Comparison of ENCODE assay signal across 11 mouse cellular contexts in genomic region chrX:82817045-82817444, GRCm38 (mm10).
A peak's percentile ranks its signal among the peaks of the same experiment; 100 is the strongest.
DNase-seq lines count a peak whose midpoint lies in the region; ATAC-seq and TF ChIP-seq lines count a peak whose summit lies in the region.
"Had no signal": no experiment of that assay in that cellular context is flagged by ENCODE, and none has a peak within 500 bp of the region (broad histone marks: within the 10 kb centered on the region; RNA-seq: fewer than 3 reads in every experiment).

No protein-coding gene starts in this region.

- no peak overlapping the region for H3K4me2 ChIP-seq in forebrain, postnatal 0 days (ENCODE audit: low read depth)
- H3K4me2 ChIP-seq in forebrain, embryonic 11.5 days (ENCODE audit: low read depth, low read length, severe bottlenecking): no peak overlapping the region
- H3K4me2 ChIP-seq in midbrain, embryonic 15.5 days: 0 out of 2 replicates have a peak overlapping the region, but pooled peaks have one; percentile 15
- H3K4me2 ChIP-seq: limb, embryonic 15.5 days had no signal

- 33% methylated on average over 4 of the region's 4 CpGs for WGBS in forebrain, postnatal 0 days
- WGBS in forebrain, embryonic 11.5 days: 42% methylated on average over 4 of the region's 4 CpGs
- WGBS in midbrain, embryonic 15.5 days: 42% methylated on average over 4 of the region's 4 CpGs

- H3K27ac ChIP-seq in forebrain, postnatal 0 days (ENCODE audit: low read depth, low read length): no peak overlapping the region
- no peak overlapping the region for H3K27ac ChIP-seq in forebrain, embryonic 11.5 days (ENCODE audit: low read depth, low read length)
- H3K27ac ChIP-seq in layer of hippocampus, adult 2 months: peak overlapping the region; percentile 76
- H3K27ac ChIP-seq in midbrain, embryonic 15.5 days: no peak overlapping the region
- H3K27ac ChIP-seq: limb, embryonic 15.5 days had no signal

- no peak overlapping the region for H3K9ac ChIP-seq in forebrain, postnatal 0 days
- H3K9ac ChIP-seq in forebrain, embryonic 11.5 days (ENCODE audit: low read length): no peak overlapping the region
- H3K9ac ChIP-seq in midbrain, embryonic 15.5 days: no peak overlapping the region
- H3K9ac ChIP-seq: limb, embryonic 15.5 days had no signal

- no peaks in the 10 kb centered on the region for H3K9me3 ChIP-seq in forebrain, postnatal 0 days (ENCODE audit: low read length)
- H3K9me3 ChIP-seq in forebrain, embryonic 11.5 days (ENCODE audit: control insufficient read depth, low read length): no peaks in the 10 kb centered on the region
- no peaks in the 10 kb centered on the region for H3K9me3 ChIP-seq in midbrain, embryonic 15.5 days
- H3K9me3 ChIP-seq: limb, embryonic 15.5 days had no signal

- no peaks in the 10 kb centered on the region for H3K27me3 ChIP-seq in forebrain, postnatal 0 days (ENCODE audit: insufficient read depth, low read length)
- H3K27me3 ChIP-seq in forebrain, embryonic 11.5 days (ENCODE audit: control insufficient read depth, insufficient read depth, low read length): no peaks in the 10 kb centered on the region
- no peaks in the 10 kb centered on the region for H3K27me3 ChIP-seq in midbrain, embryonic 15.5 days (replicated peaks)
- H3K27me3 ChIP-seq: CH12.LX; limb, embryonic 15.5 days had no signal

- TF ChIP-seq CTCF in forebrain, postnatal 0 days (IDR thresholded peaks at IDR 0.05; ENCODE audit: low read depth): peak; percentile 35
- peak; percentile 71 for TF ChIP-seq CTCF in layer of hippocampus, adult 2 months (conservative IDR thresholded peaks at IDR 0.05)

- no peak for ATAC-seq in forebrain, postnatal 0 days
- no peak for ATAC-seq in forebrain, embryonic 11.5 days (replicated peaks; ENCODE audit: low FRiP score)
- ATAC-seq in midbrain, embryonic 15.5 days (replicated peaks): no peak; the same call in 1 of the 2 replicates

- DNase-seq in forebrain, postnatal 0 days: peak; percentile 54
- DNase-seq in forebrain, embryonic 11.5 days (ENCODE audit: low spot score): no peak
- DNase-seq in layer of hippocampus, adult 2 months (ENCODE audit: low spot score in 2 of 2): peak; percentile 13 to 45
- DNase-seq in layer of hippocampus, postnatal 36 days: no peak
- DNase-seq in brain, adult 2 months (ENCODE audit: low read depth, low spot score): peak; percentile 74
- DNase-seq in urinary bladder, adult 18-20 months (ENCODE audit: low spot score in 2 of 2): no peak
- no peak for DNase-seq in thymus, postnatal 36 days

- H3K36me3 ChIP-seq in forebrain, postnatal 0 days (ENCODE audit: insufficient read depth): no peaks in the 10 kb centered on the region
- no peaks in the 10 kb centered on the region for H3K36me3 ChIP-seq in forebrain, embryonic 11.5 days (ENCODE audit: control insufficient read depth, insufficient read depth, low read length)
- no peaks in the 10 kb centered on the region for H3K36me3 ChIP-seq in midbrain, embryonic 15.5 days (replicated peaks)
- H3K36me3 ChIP-seq: limb, embryonic 15.5 days had no signal

- H3K4me3 ChIP-seq in forebrain, postnatal 0 days (ENCODE audit: low read depth, low read length): no peak overlapping the region
- no peak overlapping the region for H3K4me3 ChIP-seq in forebrain, embryonic 11.5 days (ENCODE audit: low read depth, low read length)
- peak overlapping the region; percentile 53 for H3K4me3 ChIP-seq in layer of hippocampus, adult 2 months
- H3K4me3 ChIP-seq in midbrain, embryonic 15.5 days: no peak overlapping the region
- H3K4me3 ChIP-seq: erythroblast, embryonic 14.5 days; limb, embryonic 15.5 days had no signal

- no peaks in the 10 kb centered on the region for H3K4me1 ChIP-seq in forebrain, postnatal 0 days (ENCODE audit: insufficient read depth)
- no peaks in the 10 kb centered on the region for H3K4me1 ChIP-seq in forebrain, embryonic 11.5 days (replicated peaks; ENCODE audit: control insufficient read depth, insufficient read depth, low read length)
- H3K4me1 ChIP-seq in midbrain, embryonic 15.5 days: no peaks in the 10 kb centered on the region
- H3K4me1 ChIP-seq: limb, embryonic 15.5 days had no signal

Comparison
In these comparisons a context has a peak if more than half of its experiments do, and no peak if none do; other contexts are left out.
1. DNase-seq: peak in forebrain, postnatal 0 days (single experiment), layer of hippocampus, adult 2 months (2 of 2) and brain, adult 2 months (single experiment); none in forebrain, embryonic 11.5 days (single experiment), layer of hippocampus, postnatal 36 days (0 of 2), urinary bladder, adult 18-20 months (0 of 2) and thymus, postnatal 36 days (0 of 2).